Mouse (Mus musculus) neural tube, embryonic 12.5 days (tissue): ENCODE results near the gene Ccdc124. TPM values are rescaled to one million over a fixed set of nuclear protein-coding genes. Genes with fewer than 3 reads are reported as not detected.

ENCODE experiments used
- ATAC-seq: fragments of 200-750 bp; cut with Nextera tagmentation; 2 replicates; pipeline ENCODE4 v1.8.0; 2017; ENCODE audit warnings: low read depth, mild to moderate bottlenecking, moderate TSS enrichment, moderate library complexity; ENCODE audit not compliant: low FRiP score
- H3K27ac ChIP-seq: fragments of 300-500 bp; sonication (generic); 2 replicates; pipeline ENCODE4 v1.5.1; 2016
- H3K27me3 ChIP-seq: fragments of 300-500 bp; sonication (generic); replicated peaks from 2 replicates; pipeline ENCODE4 v1.6.1; 2016; ENCODE audit warnings: mild to moderate bottlenecking
- H3K36me3 ChIP-seq: fragments of 300-500 bp; sonication (generic); 2 replicates; pipeline ENCODE4 v1.6.1; 2016; ENCODE audit warnings: mild to moderate bottlenecking
- H3K4me1 ChIP-seq: fragments of 300-500 bp; sonication (generic); 2 replicates; pipeline ENCODE4 v1.6.1; 2016
- H3K4me2 ChIP-seq: fragments of 300-500 bp; sonication (generic); replicated peaks from 2 replicates; pipeline ENCODE4 v1.6.1; 2016; ENCODE audit warnings: mild to moderate bottlenecking
- H3K4me3 ChIP-seq: fragments of 300-500 bp; sonication (generic); 2 replicates; pipeline ENCODE4 v1.5.1; 2016
- H3K9ac ChIP-seq: fragments of 300-500 bp; sonication (generic); 2 replicates; pipeline ENCODE4 v1.6.1; 2016; ENCODE audit warnings: mild to moderate bottlenecking
- H3K9me3 ChIP-seq: fragments of 300-500 bp; sonication (generic); 2 replicates; pipeline ENCODE4 v1.6.1; 2016; ENCODE audit warnings: mild to moderate bottlenecking
- WGBS: fragments of 180-500 bp; shearing (Covaris S2); methylation state at CpG from one replicate; pipeline ENCODE4 v1.1.7; 2016; 5-methylcytosine and 5-hydroxymethylcytosine counted together
- polyA plus RNA-seq: library from polyadenylated mRNA; unstranded; fragments of >200 nt; fragmentation: Nextera tagmentation; extraction: Ambion mirVana; gene quantifications from 2 replicates; pipeline ENCODE4 v1.2.1, GENCODE M21; 2016

Ccdc124 gene
- polyA plus RNA-seq, 1 experiment from 2014 or later = 142 TPM

GRCm38 (mm10) chr8:70839408-70840351 is 34.1 kb downstream of the Ccdc124 start, which contains the start of gene Arrdc2:
Gene Arrdc2 (minus strand): TSS chr8:70839720.
- no peaks in the 10 kb centered on the region for H3K27me3 ChIP-seq
- WGBS = 3% methylated on average over 55 of the region's 55 CpGs
- peak within 1 kb of the TSS; percentile 78 for H3K4me2 ChIP-seq
- peak; percentile 94 for ATAC-seq
- peaks cover 13% of the 10 kb centered on the region; the same call in 1 of the 2 replicates for H3K36me3 ChIP-seq
- peak within 1 kb of the TSS; percentile 79 for H3K9ac ChIP-seq
- peaks cover 10% of the 10 kb centered on the region for H3K4me1 ChIP-seq
- H3K27ac ChIP-seq = peak within 1 kb of the TSS; percentile 42; the same call in 1 of the 2 replicates
- H3K9me3 ChIP-seq = no peaks in the 10 kb centered on the region
- peak within 1 kb of the TSS; percentile 57 for H3K4me3 ChIP-seq

- Histone ChIP-seq H3K9me3 (no peaks in the 10 kb centered on the region), H3K4me1 (peaks cover 9% of the 10 kb centered on the region), H3K4me2 (peak overlapping the region; percentile 78), H3K4me3 (peak overlapping the region; percentile 57), H3K27ac (peak overlapping the region; percentile 42; the same call in 1 of the 2 replicates), H3K9ac (peak overlapping the region; percentile 79), H3K27me3 (no peaks in the 10 kb centered on the region), H3K36me3 (peaks cover 13% of the 10 kb centered on the region; the same call in 1 of the 2 replicates)
- ATAC-seq = peak; percentile 49
- 3% methylated on average over 66 of the region's 66 CpGs for WGBS
Observed at GRCm38 (mm10) chr8:70838654-70839407, 34.9 kb downstream of the Ccdc124 start.

GRCm38 (mm10) chr8:70836666-70837065 is 37.1 kb downstream of the Ccdc124 start:
- ATAC-seq = no peak
- Histone ChIP-seq H3K4me2 (no peak overlapping the region), H3K9ac (no peak overlapping the region), H3K9me3 (no peaks in the 10 kb centered on the region), H3K36me3 (peaks cover 13% of the 10 kb centered on the region; the same call in 1 of the 2 replicates), H3K27ac (no peak overlapping the region), H3K4me3 (no peak overlapping the region), H3K4me1 (peaks cover 13% of the 10 kb centered on the region), H3K27me3 (no peaks in the 10 kb centered on the region)
- 89% methylated on average over 12 of the region's 12 CpGs for WGBS

- 98% methylated on average over 3 of the region's 3 CpGs for WGBS
- H3K4me2 ChIP-seq = no peak overlapping the region
- H3K9ac ChIP-seq = no peak overlapping the region
- H3K27ac ChIP-seq = no peak overlapping the region
- H3K36me3 ChIP-seq = peaks cover 13% of the 10 kb centered on the region; the same call in 1 of the 2 replicates
- H3K4me1 ChIP-seq = peaks cover 12% of the 10 kb centered on the region
- no peaks in the 10 kb centered on the region for H3K27me3 ChIP-seq
- no peak overlapping the region for H3K4me3 ChIP-seq
- ATAC-seq = no peak
- H3K9me3 ChIP-seq = no peaks in the 10 kb centered on the region
Observed at GRCm38 (mm10) chr8:70834071-70834470, 39.7 kb downstream of the Ccdc124 start.

GRCm38 (mm10) chr8:70833520-70833919 is 40.2 kb downstream of the Ccdc124 start:
- Histone ChIP-seq H3K27ac (no peak overlapping the region), H3K4me1 (peaks cover 7% of the 10 kb centered on the region), H3K9me3 (no peaks in the 10 kb centered on the region), H3K4me2 (no peak overlapping the region), H3K27me3 (no peaks in the 10 kb centered on the region), H3K36me3 (peaks cover 13% of the 10 kb centered on the region; the same call in 1 of the 2 replicates), H3K4me3 (no peak overlapping the region), H3K9ac (peak overlapping the region; percentile 22; the same call in 1 of the 2 replicates)
- ATAC-seq = no peak
- 51% methylated on average over 15 of the region's 15 CpGs for WGBS

- no peak overlapping the region for H3K4me2 ChIP-seq
- no peaks in the 10 kb centered on the region for H3K27me3 ChIP-seq
- H3K36me3 ChIP-seq = peaks cover 13% of the 10 kb centered on the region; the same call in 1 of the 2 replicates
- H3K9me3 ChIP-seq = no peaks in the 10 kb centered on the region
- WGBS = 39% methylated on average over 9 of the region's 9 CpGs
- H3K9ac ChIP-seq = no peak overlapping the region
- H3K4me1 ChIP-seq = peaks cover 4% of the 10 kb centered on the region; the same call in 1 of the 2 replicates
- ATAC-seq = no peak
- H3K4me3 ChIP-seq = no peak overlapping the region
- H3K27ac ChIP-seq = no peak overlapping the region
Observed at GRCm38 (mm10) chr8:70833018-70833482, 40.7 kb downstream of the Ccdc124 start.

GRCm38 (mm10) chr8:70832371-70832770 is 41.4 kb downstream of the Ccdc124 start:
- Histone ChIP-seq H3K4me2 (no peak overlapping the region), H3K9me3 (no peaks in the 10 kb centered on the region), H3K27ac (no peak overlapping the region), H3K9ac (no peak overlapping the region), H3K36me3 (peaks cover 13% of the 10 kb centered on the region; the same call in 1 of the 2 replicates), H3K27me3 (no peaks in the 10 kb centered on the region), H3K4me3 (no peak overlapping the region), H3K4me1 (peaks cover 4% of the 10 kb centered on the region; the same call in 1 of the 2 replicates)
- 75% methylated on average over 11 of the region's 11 CpGs for WGBS
- no peak for ATAC-seq

- Histone ChIP-seq H3K9me3 (0 out of 2 replicates have a peak, but pooled peaks cover 3% of the 10 kb centered on the region), H3K27ac (no peak overlapping the region), H3K27me3 (no peaks in the 10 kb centered on the region), H3K9ac (no peak overlapping the region), H3K4me3 (no peak overlapping the region), H3K4me2 (no peak overlapping the region), H3K4me1 (peaks cover 4% of the 10 kb centered on the region; the same call in 1 of the 2 replicates), H3K36me3 (peaks cover 13% of the 10 kb centered on the region; the same call in 1 of the 2 replicates)
- ATAC-seq = no peak
- WGBS = 87% methylated on average over 8 of the region's 8 CpGs
Observed at GRCm38 (mm10) chr8:70831517-70831916, 42.2 kb downstream of the Ccdc124 start.

- Histone ChIP-seq H3K9ac (no peak overlapping the region), H3K4me3 (no peak overlapping the region), H3K36me3 (no peaks in the 10 kb centered on the region), H3K4me2 (no peak overlapping the region), H3K27me3 (0 out of 2 replicates have a peak, but pooled peaks cover 6% of the 10 kb centered on the region), H3K4me1 (peaks cover under 1% of the 10 kb centered on the region; the same call in 1 of the 2 replicates), H3K27ac (no peak overlapping the region), H3K9me3 (0 out of 2 replicates have a peak, but pooled peaks cover 3% of the 10 kb centered on the region)
- no peak for ATAC-seq
- 93% methylated on average over 1 of the region's 1 CpGs for WGBS
Observed at GRCm38 (mm10) chr8:70827796-70828195, 45.9 kb downstream of the Ccdc124 start.

GRCm38 (mm10) chr8:70827010-70827409 is 46.7 kb downstream of the Ccdc124 start:
- Histone ChIP-seq H3K4me3 (no peak overlapping the region), H3K27me3 (0 out of 2 replicates have a peak, but pooled peaks cover 6% of the 10 kb centered on the region), H3K36me3 (no peaks in the 10 kb centered on the region), H3K9me3 (0 out of 2 replicates have a peak, but pooled peaks cover 3% of the 10 kb centered on the region), H3K4me2 (no peak overlapping the region), H3K9ac (no peak overlapping the region), H3K4me1 (no peaks in the 10 kb centered on the region), H3K27ac (no peak overlapping the region)
- 93% methylated on average over 2 of the region's 2 CpGs for WGBS
- ATAC-seq = no peak

GRCm38 (mm10) chr8:70825816-70826215 is 47.9 kb downstream of the Ccdc124 start:
- no peak overlapping the region for H3K4me2 ChIP-seq
- ATAC-seq = no peak
- H3K36me3 ChIP-seq = no peaks in the 10 kb centered on the region
- no peak overlapping the region for H3K4me3 ChIP-seq
- H3K9ac ChIP-seq = no peak overlapping the region
- H3K4me1 ChIP-seq = no peaks in the 10 kb centered on the region
- no peak overlapping the region for H3K27ac ChIP-seq
- WGBS = 87% methylated on average over 8 of the region's 8 CpGs
- H3K9me3 ChIP-seq = 0 out of 2 replicates have a peak, but pooled peaks cover 3% of the 10 kb centered on the region
- peaks cover 11% of the 10 kb centered on the region; the same call in 1 of the 2 replicates for H3K27me3 ChIP-seq
